Mouse (Mus musculus): ENCODE data around the gene Ankrd7.

DNA sequence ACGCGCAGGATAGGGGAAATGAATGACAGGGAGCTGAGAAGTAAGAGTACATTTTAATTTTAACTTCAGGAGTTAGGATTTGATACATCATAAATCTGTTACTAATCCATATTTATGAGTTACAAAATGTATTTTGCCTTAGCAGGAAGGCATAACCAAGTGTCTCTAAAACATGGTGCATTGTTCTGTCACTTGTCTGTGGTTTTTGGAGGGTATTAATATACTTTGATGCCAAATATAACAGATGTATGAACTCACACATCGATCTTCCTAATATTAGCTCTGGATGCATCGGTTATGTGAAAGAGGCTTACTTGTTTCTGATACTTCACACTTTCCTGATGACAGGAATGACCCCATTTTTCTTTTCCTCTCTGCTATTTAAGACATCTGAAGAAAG, 45.9 kb upstream of the Ankrd7 start:
- TF ChIP-seq POLR2A (IDR thresholded peaks at IDR 0.05; ENCODE audit: borderline replicate concordance, control insufficient read depth, low read depth, low read length) (no peak), CTCF (IDR thresholded peaks at IDR 0.05; ENCODE audit: control insufficient read depth, insufficient read depth, low read length) (no peak)
